Mouse (Mus musculus) G1E (cell line): ENCODE data around the gene Igfbp2.

Experiments
- CTCF ChIP-seq: IDR thresholded peaks from 2 replicates; pipeline ENCODE4 v1.5.1; 2012; ENCODE audit warnings: low read depth, low read length, inconsistent platforms, mixed read lengths
- GATA1 ChIP-seq: IDR thresholded peaks from 2 replicates; pipeline ENCODE4 v1.6.1; 2012; ENCODE audit warnings: borderline replicate concordance, low read length, inconsistent platforms, mixed read lengths
- TAL1 ChIP-seq: conservative IDR thresholded peaks from 2 replicates; pipeline ENCODE4 v1.6.1; 2012; ENCODE audit warnings: low read depth, low read length, inconsistent platforms, mixed read lengths

GRCm38 (mm10) chr1:72811061-72811460, 13.2 kb upstream of the Igfbp2 start:
- TF ChIP-seq CTCF (no peak), GATA1 (no peak), TAL1 (no peak)
